Mouse (Mus musculus) cerebellum, adult 2 months (tissue): Measurements from ENCODE around the gene Pabpn1.

Experiments used
- CTCF ChIP-seq: fragments of 200-500 bp; IDR thresholded peaks from 2 replicates; pipeline ENCODE4 v1.5.1; 2011; ENCODE audit warnings: low read depth, mild to moderate bottlenecking, control low read depth, low read length, moderate library complexity, borderline replicate concordance; ENCODE audit not compliant: insufficient read depth
- POLR2A ChIP-seq: fragments of 200-500 bp; IDR thresholded peaks from 2 replicates; pipeline ENCODE4 v1.6.1; 2011; ENCODE audit warnings: low read length, control low read depth, borderline replicate concordance; ENCODE audit not compliant: insufficient read depth

DNA sequence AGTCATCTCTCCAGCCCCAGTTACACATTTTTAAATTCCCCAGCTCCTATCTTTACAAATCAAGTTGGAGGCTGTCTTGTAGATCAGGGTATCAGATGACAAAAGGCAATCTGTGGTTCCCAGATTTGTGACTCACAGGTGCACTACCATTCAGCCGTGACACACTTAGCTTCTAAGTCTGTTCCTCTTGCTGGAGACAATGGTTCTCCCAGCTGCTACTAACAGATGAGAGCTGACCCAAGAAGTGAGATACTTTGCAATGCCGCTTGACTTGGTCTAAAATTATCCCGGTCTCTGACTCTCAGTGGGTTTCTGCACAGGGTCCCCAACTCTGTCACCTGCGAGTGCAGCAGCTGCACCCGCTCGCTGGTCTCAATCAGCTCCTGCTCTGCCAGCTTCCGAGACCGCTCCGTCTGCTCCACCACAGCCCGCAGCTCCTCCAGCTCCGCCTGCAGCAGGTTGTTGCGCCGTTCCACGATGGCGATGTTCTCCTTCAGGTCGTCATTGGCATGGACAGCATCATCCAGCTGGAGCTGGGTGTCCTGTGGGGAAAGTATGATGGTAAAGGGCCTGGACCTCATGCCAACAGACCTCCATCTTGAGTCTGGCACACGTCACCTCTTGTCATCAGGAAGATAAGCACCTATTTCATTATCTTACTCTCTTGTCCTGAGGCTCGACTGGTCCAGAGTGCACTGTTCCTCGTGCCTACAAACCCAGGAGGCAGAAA lies 53.8 kb downstream of the Pabpn1 start:
- TF ChIP-seq CTCF (no peak), POLR2A (no peak)
